Mouse (Mus musculus): ENCODE measurements around the gene Gcc2. TPM values are rescaled to one million over a fixed set of nuclear protein-coding genes. Genes with fewer than 3 reads are reported as not detected.

The Gcc2 gene
- 14.0 TPM for polyA plus RNA-seq (2014; fragmentation: Illumina TruSeq; extraction: RNeasy Lipid Tissue Mini Kit (QIAGEN cat#74804); ENCODE audit: low read depth, low replicate concordance)

DNA sequence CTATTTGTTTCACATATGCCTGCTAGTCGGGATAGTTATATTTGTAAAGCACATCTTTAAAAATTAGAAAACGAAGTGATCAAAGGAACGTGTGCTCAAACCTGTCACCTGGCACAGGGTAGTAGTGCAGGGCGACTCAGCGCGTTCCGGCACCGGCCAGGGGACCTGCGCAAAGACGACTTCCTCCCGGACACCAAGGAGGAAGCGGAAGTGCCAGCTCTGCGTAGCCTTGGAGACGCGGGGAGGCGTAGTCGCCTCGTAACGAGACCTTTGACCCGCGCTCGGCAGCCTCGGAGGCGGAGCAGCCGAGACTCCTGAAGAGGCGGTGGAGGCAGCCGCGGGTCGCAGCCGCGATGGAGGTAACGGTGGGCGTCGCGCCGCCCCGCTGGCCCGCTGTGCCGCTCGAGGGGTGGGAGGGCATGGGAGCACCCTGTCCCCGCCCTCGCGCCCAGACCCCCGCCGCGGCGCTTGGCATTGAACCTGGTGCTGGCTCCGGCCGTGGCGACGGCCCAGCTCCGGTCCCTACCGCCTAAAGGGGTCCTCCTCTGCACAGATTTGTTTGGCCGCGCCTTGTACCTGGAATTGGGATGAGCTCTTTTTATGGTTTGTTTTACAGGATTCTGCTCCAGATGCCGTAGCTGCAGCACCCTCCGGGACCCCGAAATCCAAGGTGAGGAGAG is at the start of gene Gcc2:
Gene Gcc2 (plus strand): TSS at position 285 of the 680 bp plus-strand sequence.

DNA sequence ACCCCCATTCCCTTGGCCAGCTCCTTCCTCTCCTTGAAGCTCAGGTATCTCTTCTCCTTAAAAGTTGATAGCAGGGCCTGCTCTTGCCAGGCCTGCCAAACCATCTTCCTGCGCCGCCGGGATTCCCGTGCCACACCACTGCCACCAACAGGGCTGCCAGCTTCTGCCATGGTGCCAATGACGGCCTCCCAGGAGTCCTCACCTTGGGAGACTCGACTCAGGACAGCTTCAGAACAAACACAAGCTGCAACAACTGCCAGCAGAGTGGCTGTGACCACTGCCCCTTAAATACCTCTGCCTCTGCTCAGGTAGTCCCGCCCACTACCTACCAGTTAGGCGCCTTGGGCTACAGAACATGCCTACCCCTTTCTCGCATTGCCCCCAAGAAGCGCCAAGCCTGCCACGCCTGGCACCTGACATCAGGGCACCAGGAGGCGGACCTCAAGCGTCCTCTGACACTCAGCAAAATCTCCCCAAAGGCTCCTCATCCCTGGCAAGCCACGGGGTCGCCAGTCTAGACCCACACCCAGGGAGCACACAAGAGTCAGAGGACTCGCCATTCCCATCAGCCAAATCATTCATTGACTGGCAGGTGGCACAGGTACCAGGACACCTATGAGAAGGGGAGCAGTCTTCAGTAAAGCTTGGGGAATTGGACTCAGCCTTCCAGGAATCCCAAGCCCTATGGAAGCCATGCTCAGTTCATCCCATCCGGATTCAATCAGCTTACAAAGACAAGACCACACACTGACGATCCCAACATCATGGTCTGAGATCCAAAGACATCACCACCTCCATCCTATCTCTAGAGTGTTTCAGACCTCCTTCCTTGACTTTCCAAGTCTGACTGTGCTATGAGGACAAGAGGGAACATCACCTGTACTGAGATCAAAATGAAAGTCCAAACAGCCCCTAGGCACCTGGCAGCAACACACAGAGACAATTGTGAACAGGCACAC is 30.2 kb upstream of the Gcc2 start, which contains the start of gene AW822073:
Gene AW822073 (minus strand): TSS at position 104 of the 959 bp plus-strand sequence.

DNA sequence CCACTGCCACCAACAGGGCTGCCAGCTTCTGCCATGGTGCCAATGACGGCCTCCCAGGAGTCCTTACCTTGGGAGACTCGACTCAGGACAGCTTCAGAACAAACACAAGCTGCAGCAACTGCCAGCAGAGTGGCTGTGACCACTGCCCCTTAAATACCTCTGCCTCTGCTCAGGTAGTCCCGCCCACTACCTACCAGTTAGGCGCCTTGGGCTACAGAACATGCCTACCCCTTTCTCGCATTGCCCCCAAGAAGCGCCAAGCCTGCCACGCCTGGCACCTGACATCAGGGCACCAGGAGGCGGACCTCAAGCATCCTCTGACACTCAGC is 22.7 kb upstream of the Gcc2 start, which contains the start of gene Duxf3:
Gene Duxf3 (minus strand): TSS at position 35 of the 329 bp plus-strand sequence.

DNA sequence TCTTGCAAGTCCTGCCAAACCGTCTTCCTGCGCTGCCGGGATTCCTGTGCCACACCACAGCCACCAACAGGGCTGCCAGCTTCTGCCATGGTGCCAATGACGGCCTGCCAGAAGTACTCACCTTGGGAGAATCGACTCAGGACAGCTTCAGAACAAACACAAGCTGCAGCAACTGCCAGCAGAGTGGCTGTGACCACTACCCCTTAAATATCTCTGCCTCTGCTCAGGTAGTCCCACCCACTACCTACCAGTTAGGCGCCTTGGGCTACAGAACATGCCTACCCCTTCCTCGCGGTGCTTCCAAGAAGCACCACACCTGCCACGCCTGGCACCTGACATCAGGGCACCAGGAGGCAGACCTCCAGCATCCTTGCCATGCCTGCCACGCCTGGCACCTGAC is 18.7 kb upstream of the Gcc2 start, which contains the start of gene Gm4981:
Gene Gm4981 (minus strand): TSS at position 89 of the 400 bp plus-strand sequence.

DNA sequence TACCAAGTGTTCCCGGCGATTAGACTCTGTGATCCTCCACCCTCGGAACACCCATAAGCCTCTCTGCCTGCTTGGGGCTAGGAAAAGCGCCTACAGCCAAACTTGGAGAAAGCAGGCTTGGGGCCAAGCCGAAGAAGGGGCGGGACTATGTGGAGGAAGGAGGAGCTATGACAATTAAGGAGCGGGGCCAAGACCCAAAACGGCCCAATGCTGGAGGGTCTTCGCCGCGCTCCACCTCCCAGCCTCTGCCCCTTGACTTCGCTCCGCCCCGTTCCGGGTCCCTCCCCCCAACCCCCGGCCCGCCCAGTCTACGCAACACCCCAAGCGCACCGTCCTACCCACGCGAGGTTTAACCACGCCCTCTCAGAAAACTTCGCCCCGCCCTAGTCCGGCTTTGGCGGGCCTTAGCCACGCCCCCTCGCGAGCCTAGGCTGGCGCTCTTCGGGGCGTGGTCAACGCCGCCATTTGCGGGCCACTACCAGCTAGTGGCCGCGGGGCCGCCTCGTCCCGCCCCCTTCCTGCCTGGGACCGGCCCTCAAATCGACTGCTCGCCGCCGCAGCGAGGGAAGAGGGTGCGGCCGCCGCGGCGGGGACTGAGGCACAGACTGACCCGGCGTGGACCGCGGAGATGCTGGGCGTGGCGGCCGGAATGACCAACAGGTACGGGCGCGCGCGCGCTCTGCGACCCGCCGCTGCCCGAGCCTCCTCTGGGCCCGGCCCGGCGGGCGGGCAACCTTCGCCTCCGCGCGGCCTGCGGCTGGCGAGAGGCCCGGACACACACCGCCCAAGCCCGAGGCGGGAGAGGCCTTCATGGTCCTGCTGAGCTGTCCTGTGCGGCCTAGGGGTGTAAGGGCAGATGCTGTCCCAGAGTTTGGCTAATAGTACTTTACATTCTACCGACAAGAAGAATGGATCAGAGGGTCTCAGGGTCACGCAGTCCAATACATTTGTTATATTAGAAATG is 68.0 kb downstream of the Gcc2 start, which contains the start of gene Lims1:
Gene Lims1 (plus strand): TSS at position 439 of the 964 bp plus-strand sequence.

Other genes starting within 250 kb of the Gcc2 start
- gene AW822073, start 30.6 kb upstream of the Gcc2 start, polyA plus RNA-seq (2014; fragmentation: Illumina TruSeq; extraction: RNeasy Lipid Tissue Mini Kit (QIAGEN cat#74804); ENCODE audit: low read depth, low replicate concordance): not detected
- gene Duxf3, start 22.8 kb upstream of the Gcc2 start, polyA plus RNA-seq (2014; fragmentation: Illumina TruSeq; extraction: RNeasy Lipid Tissue Mini Kit (QIAGEN cat#74804); ENCODE audit: low read depth, low replicate concordance): not detected
- gene Gm4981, start 18.8 kb upstream of the Gcc2 start, polyA plus RNA-seq (2014; fragmentation: Illumina TruSeq; extraction: RNeasy Lipid Tissue Mini Kit (QIAGEN cat#74804); ENCODE audit: low read depth, low replicate concordance): not detected
- 111 TPM for gene Lims1, start 68.0 kb downstream of the Gcc2 start, polyA plus RNA-seq (2014; fragmentation: Illumina TruSeq; extraction: RNeasy Lipid Tissue Mini Kit (QIAGEN cat#74804); ENCODE audit: low read depth, low replicate concordance)
- 28.0 TPM for gene Ranbp2, start 191.4 kb downstream of the Gcc2 start, polyA plus RNA-seq (2014; fragmentation: Illumina TruSeq; extraction: RNeasy Lipid Tissue Mini Kit (QIAGEN cat#74804); ENCODE audit: low read depth, low replicate concordance)
- gene Ccdc138, start 242.5 kb downstream of the Gcc2 start, polyA plus RNA-seq (2014; fragmentation: Illumina TruSeq; extraction: RNeasy Lipid Tissue Mini Kit (QIAGEN cat#74804); ENCODE audit: low read depth, low replicate concordance): 0.52 TPM